7 mouse cellular contexts compared by ENCODE assay signal in genomic region chr13:108300346-108300950, GRCm38 (mm10). TPM values are rescaled to one million over a fixed set of nuclear protein-coding genes. Genes with fewer than 3 reads are reported as not detected.
DNase-seq lines count a peak whose midpoint lies in the region; ATAC-seq lines count a peak whose summit lies in the region.

No protein-coding gene starts in this region.

- H3K27me3 ChIP-seq in embryonic facial prominence, embryonic 14.5 days (replicated peaks; ENCODE audit: control insufficient read depth, insufficient read depth, low read length): no peaks in the 10 kb centered on the region

- no peaks in the 10 kb centered on the region for H3K36me3 ChIP-seq in embryonic facial prominence, embryonic 14.5 days (ENCODE audit: control insufficient read depth, insufficient read depth, low read length)

- peak; percentile 70 for ATAC-seq in embryonic facial prominence, embryonic 14.5 days (ENCODE audit: low read depth)

- peaks cover 7% of the 10 kb centered on the region; the same call in 1 of the 2 replicates for H3K4me1 ChIP-seq in embryonic facial prominence, embryonic 14.5 days (ENCODE audit: control insufficient read depth, insufficient read depth, low read length)

- no peaks in the 10 kb centered on the region for H3K9me3 ChIP-seq in embryonic facial prominence, embryonic 14.5 days (ENCODE audit: control insufficient read depth, low read length)

- H3K4me3 ChIP-seq in embryonic facial prominence, embryonic 14.5 days (ENCODE audit: low read depth, low read length): no peak overlapping the region

- H3K4me2 ChIP-seq in embryonic facial prominence, embryonic 14.5 days (ENCODE audit: low read depth, low read length): no peak overlapping the region

- WGBS in embryonic facial prominence, embryonic 14.5 days: 21% methylated on average over 5 of the region's 5 CpGs

- peak; percentile 4 for DNase-seq in right cerebral cortex, postnatal 4 days
- no peak for DNase-seq in right cerebral cortex, postnatal 25 days
- peak; percentile 81 for DNase-seq in embryonic facial prominence, embryonic 14.5 days (ENCODE audit: low spot score)
- peak; percentile 31 to 59 for DNase-seq in kidney, postnatal 4 days
- DNase-seq in natural killer cell, adult 2 months (ENCODE audit: low spot score in 2 of 2): no peak
- no peak for DNase-seq in left cerebral cortex, adult 18-20 months (ENCODE audit: low spot score in 2 of 2)
- no peak for DNase-seq in heart, adult 8-10 months (ENCODE audit: low spot score)

- no peak overlapping the region for H3K27ac ChIP-seq in embryonic facial prominence, embryonic 14.5 days (replicated peaks; ENCODE audit: low read depth, low read length)

- H3K9ac ChIP-seq in embryonic facial prominence, embryonic 14.5 days (ENCODE audit: low read depth, low read length): no peak overlapping the region

RNA-seq across cellular contexts. Expression of gene Depdc1b, which starts 15.7 kb away (rescaled TPM):
- 5.6 and 7.4 TPM in 2 replicates for polyA plus RNA-seq in embryonic facial prominence, embryonic 14.5 days (2014; fragmentation: Nextera tagmentation; extraction: Ambion mirVana)
- total RNA-seq in left cerebral cortex, adult 18-20 months (2021): under 1 TPM; 0.14 to 0.26 TPM
- total RNA-seq in heart, adult 8-10 months (2022): under 1 TPM in 3 of 4 experiments, not detected in 1; 0.16 to 0.56 (median 0.43) TPM

Comparison
In these comparisons a context has a peak if more than half of its experiments do, and no peak if none do; other contexts are left out.
1. DNase-seq: peak in right cerebral cortex, postnatal 4 days (single experiment), embryonic facial prominence, embryonic 14.5 days (single experiment) and kidney, postnatal 4 days (2 of 2); none in right cerebral cortex, postnatal 25 days (single experiment), natural killer cell, adult 2 months (0 of 2), left cerebral cortex, adult 18-20 months (0 of 2) and heart, adult 8-10 months (single experiment).